Mouse (Mus musculus) testis, adult 2 months (tissue): ENCODE data around the gene Syt12.

ENCODE experiments used
- CTCF ChIP-seq: fragments of 200-500 bp; IDR thresholded peaks from 2 replicates; pipeline ENCODE4 v1.5.1; 2012; ENCODE audit warnings: low read depth, mild to moderate bottlenecking, inconsistent platforms, low read length, moderate library complexity; ENCODE audit not compliant: control insufficient read depth, insufficient read depth, insufficient replicate concordance
- POLR2A ChIP-seq: fragments of 200-500 bp; IDR thresholded peaks from 2 replicates; pipeline ENCODE4 v1.6.1; 2012; ENCODE audit warnings: low read depth, mild to moderate bottlenecking, inconsistent platforms, low read length, moderate library complexity; ENCODE audit not compliant: control insufficient read depth

DNA sequence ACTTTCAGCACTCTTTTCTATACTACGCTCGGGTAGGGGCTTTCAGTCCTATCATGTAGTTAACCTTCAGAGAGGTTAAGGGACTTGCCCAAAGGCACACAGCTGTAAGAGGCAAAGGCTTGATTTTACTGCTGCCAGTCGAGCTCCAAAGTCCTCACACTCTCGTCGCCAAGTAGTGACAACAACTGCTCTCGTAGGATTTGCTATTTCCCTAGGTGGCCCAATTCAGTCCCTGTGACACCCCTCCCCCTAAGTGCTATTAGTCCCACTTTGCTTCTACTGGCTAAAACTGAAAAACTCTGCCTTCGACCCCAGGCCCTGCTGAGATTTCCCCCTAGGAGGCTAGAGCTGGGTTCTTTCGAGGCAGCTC is 38.5 kb downstream of the Syt12 start:
- TF ChIP-seq CTCF, result no peak
- TF ChIP-seq POLR2A, result no peak
